Mouse (Mus musculus): ENCODE data around the gene Dennd5a. TPM values are rescaled to one million over a fixed set of nuclear protein-coding genes. Genes with fewer than 3 reads are reported as not detected.
A peak's percentile ranks its signal among the peaks of the same experiment; 100 is the strongest.

The Dennd5a gene
- polyA plus RNA-seq, 1 experiment = 223 TPM

- DNase-seq (ENCODE audit: extremely low spot score in 1 of 2, low spot score in 1 of 2) = no peak
Measured at GRCm38 (mm10) chr7:109965658-109966057, 5.4 kb upstream of the Dennd5a start.

- DNase-seq (ENCODE audit: extremely low spot score in 1 of 2, low spot score in 1 of 2) = no peak
Measured at GRCm38 (mm10) chr7:109963707-109964106, 3.4 kb upstream of the Dennd5a start.

GRCm38 (mm10) chr7:109962596-109962995 lies 2.3 kb upstream of the Dennd5a start:
- no peak for DNase-seq (ENCODE audit: extremely low spot score in 1 of 2, low spot score in 1 of 2)

- no peak for DNase-seq (ENCODE audit: extremely low spot score in 1 of 2, low spot score in 1 of 2)
Measured at GRCm38 (mm10) chr7:109961570-109961969, 1.3 kb upstream of the Dennd5a start.

- DNase-seq (ENCODE audit: extremely low spot score in 1 of 2, low spot score in 1 of 2) = no peak
Measured at GRCm38 (mm10) chr7:109960613-109961154, 414 bp upstream of the Dennd5a start.

- no peak for DNase-seq (ENCODE audit: extremely low spot score in 1 of 2, low spot score in 1 of 2)
Measured at GRCm38 (mm10) chr7:109958843-109959715, 1.2 kb downstream of the Dennd5a start.

GRCm38 (mm10) chr7:109957996-109958789 lies 2.1 kb downstream of the Dennd5a start:
- DNase-seq (ENCODE audit: extremely low spot score in 1 of 2, low spot score in 1 of 2) = no peak

GRCm38 (mm10) chr7:109954622-109955401 lies 5.5 kb downstream of the Dennd5a start:
- no peak for DNase-seq (ENCODE audit: extremely low spot score in 1 of 2, low spot score in 1 of 2)

- no peak for DNase-seq (ENCODE audit: extremely low spot score in 1 of 2, low spot score in 1 of 2)
Measured at GRCm38 (mm10) chr7:109951297-109951696, 9.0 kb downstream of the Dennd5a start.

GRCm38 (mm10) chr7:109944421-109945034 lies 15.7 kb downstream of the Dennd5a start:
- no peak for DNase-seq (ENCODE audit: extremely low spot score in 1 of 2, low spot score in 1 of 2)

- DNase-seq (ENCODE audit: extremely low spot score in 1 of 2, low spot score in 1 of 2) = no peak
Measured at GRCm38 (mm10) chr7:109929628-109930027, 30.6 kb downstream of the Dennd5a start.

GRCm38 (mm10) chr7:109928365-109928764 lies 31.9 kb downstream of the Dennd5a start:
- DNase-seq (ENCODE audit: extremely low spot score in 1 of 2, low spot score in 1 of 2) = peak in 1 of 2 experiments; percentile 28

- DNase-seq (ENCODE audit: extremely low spot score in 1 of 2, low spot score in 1 of 2) = no peak
Measured at GRCm38 (mm10) chr7:109924965-109925364, 35.3 kb downstream of the Dennd5a start.

GRCm38 (mm10) chr7:109922889-109923288 lies 37.4 kb downstream of the Dennd5a start:
- DNase-seq (ENCODE audit: extremely low spot score in 1 of 2, low spot score in 1 of 2) = no peak

GRCm38 (mm10) chr7:109906165-109906564 lies 54.1 kb downstream of the Dennd5a start:
- no peak for DNase-seq (ENCODE audit: extremely low spot score in 1 of 2, low spot score in 1 of 2)

GRCm38 (mm10) chr7:109900921-109901320 lies 59.3 kb downstream of the Dennd5a start:
- DNase-seq (ENCODE audit: extremely low spot score in 1 of 2, low spot score in 1 of 2) = no peak

- no peak for DNase-seq (ENCODE audit: extremely low spot score in 1 of 2, low spot score in 1 of 2)
Measured at GRCm38 (mm10) chr7:109898911-109899310, 61.4 kb downstream of the Dennd5a start.

GRCm38 (mm10) chr7:109892530-109892929 lies 67.7 kb downstream of the Dennd5a start:
- peak; percentile 55 to 87 for DNase-seq (ENCODE audit: extremely low spot score in 1 of 2, low spot score in 1 of 2)

GRCm38 (mm10) chr7:109891786-109892185 lies 68.5 kb downstream of the Dennd5a start:
- DNase-seq (ENCODE audit: extremely low spot score in 1 of 2, low spot score in 1 of 2) = no peak

- no peak for DNase-seq (ENCODE audit: extremely low spot score in 1 of 2, low spot score in 1 of 2)
Measured at GRCm38 (mm10) chr7:109890256-109890655, 70.0 kb downstream of the Dennd5a start.
